Mouse (Mus musculus): ENCODE data around the gene Nlrc3. TPM values are rescaled to one million over a fixed set of nuclear protein-coding genes. Genes with fewer than 3 reads are reported as not detected.

The Nlrc3 gene
- polyA plus RNA-seq, 1 experiment from 2014 or later, result 1.9 TPM

DNA sequence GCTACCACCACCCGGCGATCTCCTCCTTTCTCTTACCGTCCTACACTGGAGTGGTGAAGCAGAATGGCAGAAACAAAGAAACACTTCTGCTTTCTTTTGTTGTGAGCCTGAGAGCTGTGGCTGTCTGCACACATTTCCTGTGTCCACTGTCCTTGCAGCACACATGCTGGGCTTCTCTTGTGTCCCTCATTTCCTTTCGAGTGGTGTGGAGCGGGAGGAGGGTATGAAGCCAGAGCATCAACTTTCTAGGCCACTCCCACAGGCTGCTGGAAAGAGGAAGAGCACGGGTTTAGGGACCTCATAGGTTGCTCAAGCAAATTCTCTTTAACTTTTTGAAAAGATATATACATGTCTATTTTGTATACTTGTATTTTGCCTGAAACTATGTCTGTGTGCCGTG lies 47.3 kb downstream of the Nlrc3 start:
- Histone ChIP-seq H3K27ac (replicated peaks in 1 of 2; ENCODE audit: control insufficient read depth in 1 of 2, insufficient read depth in 1 of 2, low read depth in 2 of 2, low read length in 2 of 2) (no peak overlapping the region), H3K9me3 (ENCODE audit: control insufficient read depth, low read length) (no peaks in the 10 kb centered on the region), H3K9ac (ENCODE audit: low read length) (no peak overlapping the region), H3K36me3 (ENCODE audit: control insufficient read depth, insufficient read depth, low read length) (peaks cover 64% of the 10 kb centered on the region), H3K4me2 (ENCODE audit: low read length) (no peak overlapping the region), H3K4me1 (ENCODE audit: control insufficient read depth in 2 of 2, insufficient read depth in 2 of 2, low read length in 2 of 2) (no peaks in the 10 kb centered on the region), H3K27me3 (ENCODE audit: control insufficient read depth, insufficient read depth, low read length) (no peaks in the 10 kb centered on the region), H3K4me3 (ENCODE audit: control insufficient read depth in 1 of 2, insufficient read depth in 1 of 2, low read depth in 1 of 2, low read length in 2 of 2) (no peak overlapping the region)
- ATAC-seq (ENCODE audit: insufficient number of reproducible peaks, insufficient read depth, low FRiP score, low read depth), result no peak
- 70% methylated on average over 7 of the region's 7 CpGs for WGBS

DNA sequence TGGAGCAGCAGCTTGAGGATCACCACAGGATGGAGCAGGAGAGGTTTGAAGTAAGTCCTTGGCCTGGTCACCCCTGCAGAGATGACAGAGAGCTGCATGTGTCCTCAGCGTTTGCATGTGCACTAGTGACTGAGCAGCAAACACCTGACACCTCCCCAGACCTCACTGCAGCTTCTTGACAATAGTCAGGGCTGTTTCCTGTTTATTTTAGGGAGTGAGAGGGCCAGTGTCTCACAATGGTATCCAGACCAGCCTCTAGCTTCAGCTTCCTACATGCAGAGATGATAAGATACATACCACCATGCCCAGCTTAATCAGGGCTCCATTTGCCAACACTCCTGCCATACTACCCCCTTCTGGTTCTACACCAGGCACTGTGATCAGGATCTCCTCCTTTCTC lies 47.9 kb downstream of the Nlrc3 start:
- Histone ChIP-seq H3K9me3 (ENCODE audit: control insufficient read depth, low read length) (no peaks in the 10 kb centered on the region), H3K4me1 (ENCODE audit: control insufficient read depth in 2 of 2, insufficient read depth in 2 of 2, low read length in 2 of 2) (no peaks in the 10 kb centered on the region), H3K36me3 (ENCODE audit: control insufficient read depth, insufficient read depth, low read length) (peaks cover 64% of the 10 kb centered on the region), H3K4me2 (ENCODE audit: low read length) (no peak overlapping the region), H3K9ac (ENCODE audit: low read length) (no peak overlapping the region), H3K4me3 (ENCODE audit: control insufficient read depth in 1 of 2, insufficient read depth in 1 of 2, low read depth in 1 of 2, low read length in 2 of 2) (no peak overlapping the region), H3K27ac (replicated peaks in 1 of 2; ENCODE audit: control insufficient read depth in 1 of 2, insufficient read depth in 1 of 2, low read depth in 2 of 2, low read length in 2 of 2) (no peak overlapping the region), H3K27me3 (ENCODE audit: control insufficient read depth, insufficient read depth, low read length) (no peaks in the 10 kb centered on the region)
- no peak for ATAC-seq (ENCODE audit: insufficient number of reproducible peaks, insufficient read depth, low FRiP score, low read depth)
- WGBS, result 50% methylated on average over 1 of the region's 1 CpGs

GRCm38 (mm10) chr16:3923966-3924365 lies 52.5 kb downstream of the Nlrc3 start:
- Histone ChIP-seq H3K4me1 (ENCODE audit: control insufficient read depth in 2 of 2, insufficient read depth in 2 of 2, low read length in 2 of 2) (no peaks in the 10 kb centered on the region), H3K27ac (replicated peaks in 1 of 2; ENCODE audit: control insufficient read depth in 1 of 2, insufficient read depth in 1 of 2, low read depth in 2 of 2, low read length in 2 of 2) (no peak overlapping the region), H3K36me3 (ENCODE audit: control insufficient read depth, insufficient read depth, low read length) (peaks cover 69% of the 10 kb centered on the region), H3K9ac (ENCODE audit: low read length) (no peak overlapping the region), H3K9me3 (ENCODE audit: control insufficient read depth, low read length) (no peaks in the 10 kb centered on the region), H3K4me3 (ENCODE audit: control insufficient read depth in 1 of 2, insufficient read depth in 1 of 2, low read depth in 1 of 2, low read length in 2 of 2) (no peak overlapping the region), H3K27me3 (ENCODE audit: control insufficient read depth, insufficient read depth, low read length) (no peaks in the 10 kb centered on the region), H3K4me2 (ENCODE audit: low read length) (no peak overlapping the region)
- no peak for ATAC-seq (ENCODE audit: insufficient number of reproducible peaks, insufficient read depth, low FRiP score, low read depth)
- 82% methylated on average over 4 of the region's 4 CpGs for WGBS

DNA sequence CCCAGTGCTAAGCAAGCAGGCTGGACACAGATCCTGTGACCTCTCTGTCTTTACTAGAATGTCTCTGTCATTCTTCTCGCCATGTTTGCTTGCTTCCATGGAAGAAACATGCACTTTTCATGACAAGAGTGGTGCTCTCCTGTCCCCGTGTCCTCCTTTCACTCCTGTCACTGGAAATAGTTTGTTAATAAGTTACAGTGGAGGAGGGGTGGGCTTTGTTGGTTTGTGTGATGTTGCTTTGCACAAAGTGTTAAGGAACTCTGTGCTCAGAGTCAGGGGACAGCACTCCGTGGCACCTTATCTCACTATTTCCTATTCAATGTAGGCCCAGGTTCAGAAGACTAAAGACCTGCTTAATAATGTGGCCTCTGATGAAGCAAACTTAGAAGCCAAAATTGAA lies 52.9 kb downstream of the Nlrc3 start:
- H3K9ac ChIP-seq (ENCODE audit: low read length), result no peak overlapping the region
- H3K4me1 ChIP-seq (ENCODE audit: control insufficient read depth in 2 of 2, insufficient read depth in 2 of 2, low read length in 2 of 2), result no peaks in the 10 kb centered on the region
- H3K4me3 ChIP-seq (ENCODE audit: control insufficient read depth in 1 of 2, insufficient read depth in 1 of 2, low read depth in 1 of 2, low read length in 2 of 2), result no peak overlapping the region
- H3K9me3 ChIP-seq (ENCODE audit: control insufficient read depth, low read length), result no peaks in the 10 kb centered on the region
- H3K36me3 ChIP-seq (ENCODE audit: control insufficient read depth, insufficient read depth, low read length), result peaks cover 66% of the 10 kb centered on the region
- H3K27ac ChIP-seq (replicated peaks in 1 of 2; ENCODE audit: control insufficient read depth in 1 of 2, insufficient read depth in 1 of 2, low read depth in 2 of 2, low read length in 2 of 2), result no peak overlapping the region
- ATAC-seq (ENCODE audit: insufficient number of reproducible peaks, insufficient read depth, low FRiP score, low read depth), result no peak
- no peaks in the 10 kb centered on the region for H3K27me3 ChIP-seq (ENCODE audit: control insufficient read depth, insufficient read depth, low read length)
- no peak overlapping the region for H3K4me2 ChIP-seq (ENCODE audit: low read length)
- WGBS, result 87% methylated on average over 3 of the region's 3 CpGs

DNA sequence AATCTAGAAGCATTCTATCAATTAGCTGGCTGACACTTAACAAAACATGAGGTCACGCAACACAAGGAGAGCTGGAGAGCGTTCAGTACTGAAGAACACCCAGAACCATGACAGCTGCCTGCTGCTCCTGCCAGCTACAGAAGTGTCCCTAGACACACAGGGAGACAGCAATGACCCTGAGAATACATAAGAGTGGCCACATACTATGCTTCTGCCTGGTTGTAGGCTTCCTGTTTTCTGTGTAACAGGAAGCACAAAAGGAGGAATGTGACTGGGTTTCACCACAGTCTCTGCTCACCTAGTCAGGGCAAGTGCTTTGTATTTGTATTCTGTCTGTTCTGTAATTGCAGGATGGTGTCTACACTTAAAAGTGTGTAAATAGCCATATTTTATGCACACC lies 55.7 kb downstream of the Nlrc3 start:
- WGBS, result 85% methylated on average over 2 of the region's 2 CpGs
- H3K27ac ChIP-seq (replicated peaks in 1 of 2; ENCODE audit: control insufficient read depth in 1 of 2, insufficient read depth in 1 of 2, low read depth in 2 of 2, low read length in 2 of 2), result no peak overlapping the region
- H3K9me3 ChIP-seq (ENCODE audit: control insufficient read depth, low read length), result no peaks in the 10 kb centered on the region
- H3K4me1 ChIP-seq (ENCODE audit: control insufficient read depth in 2 of 2, insufficient read depth in 2 of 2, low read length in 2 of 2), result no peaks in the 10 kb centered on the region
- H3K4me2 ChIP-seq (ENCODE audit: low read length), result no peak overlapping the region
- no peaks in the 10 kb centered on the region for H3K27me3 ChIP-seq (ENCODE audit: control insufficient read depth, insufficient read depth, low read length)
- H3K9ac ChIP-seq (ENCODE audit: low read length), result no peak overlapping the region
- ATAC-seq (ENCODE audit: insufficient number of reproducible peaks, insufficient read depth, low FRiP score, low read depth), result no peak
- H3K36me3 ChIP-seq (ENCODE audit: control insufficient read depth, insufficient read depth, low read length), result peaks cover 58% of the 10 kb centered on the region
- no peak overlapping the region for H3K4me3 ChIP-seq (ENCODE audit: control insufficient read depth in 1 of 2, insufficient read depth in 1 of 2, low read depth in 1 of 2, low read length in 2 of 2)

- Histone ChIP-seq H3K27ac (replicated peaks in 1 of 2; ENCODE audit: control insufficient read depth in 1 of 2, insufficient read depth in 1 of 2, low read depth in 2 of 2, low read length in 2 of 2) (peak overlapping the region in 1 of 2 experiments; percentile 75; a peak in 1 of 4 replicates), H3K4me2 (ENCODE audit: low read length) (peak overlapping the region; percentile 88), H3K4me3 (ENCODE audit: control insufficient read depth in 1 of 2, insufficient read depth in 1 of 2, low read depth in 1 of 2, low read length in 2 of 2) (peak overlapping the region; percentile 66 to 69), H3K9ac (ENCODE audit: low read length) (peak overlapping the region; percentile 84), H3K9me3 (ENCODE audit: control insufficient read depth, low read length) (no peaks in the 10 kb centered on the region), H3K27me3 (ENCODE audit: control insufficient read depth, insufficient read depth, low read length) (no peaks in the 10 kb centered on the region), H3K4me1 (ENCODE audit: control insufficient read depth in 2 of 2, insufficient read depth in 2 of 2, low read length in 2 of 2) (peaks cover 0 to 5% of the 10 kb centered on the region in 2 experiments; a peak in 2 of 4 replicates), H3K36me3 (ENCODE audit: control insufficient read depth, insufficient read depth, low read length) (peaks cover 46% of the 10 kb centered on the region)
- no peak for ATAC-seq (ENCODE audit: insufficient number of reproducible peaks, insufficient read depth, low FRiP score, low read depth)
- 5% methylated on average over 20 of the region's 20 CpGs for WGBS
Observed at GRCm38 (mm10) chr16:3909118-3909517, 67.3 kb downstream of the Nlrc3 start.

DNA sequence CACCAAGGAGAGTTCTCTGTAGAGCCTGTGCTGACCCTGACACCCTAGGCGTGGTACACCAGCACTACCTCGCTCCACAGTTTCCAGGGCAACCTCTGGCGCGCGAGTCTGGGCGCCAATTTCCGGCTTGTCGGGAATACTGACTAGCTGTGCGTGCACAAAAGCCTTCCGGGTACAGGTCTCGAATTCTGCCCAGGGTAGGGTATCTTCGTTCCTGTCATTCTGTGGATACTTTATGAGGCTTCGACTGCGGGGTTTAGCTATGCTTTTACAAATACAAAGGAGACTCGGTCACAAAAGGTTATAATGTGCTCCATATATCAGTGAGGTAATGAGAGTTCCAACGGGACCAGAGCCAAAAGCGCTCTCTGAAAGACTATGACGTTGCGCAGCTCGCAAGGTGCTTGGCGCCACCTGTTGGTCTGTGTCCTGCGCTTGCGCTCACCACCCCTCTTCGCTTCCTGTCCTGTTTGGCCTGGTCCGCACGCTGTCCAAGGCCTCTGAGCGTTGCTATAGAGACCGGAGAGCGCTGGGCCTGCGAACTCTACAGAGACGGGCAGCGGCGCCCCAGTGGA lies 67.8 kb downstream of the Nlrc3 start, which contains the start of the genes 1700037C18Rik and Cluap1:
TSS of gene 1700037C18Rik (minus strand) at position 153 of the 575 bp plus-strand sequence.
TSS of gene Cluap1 (plus strand) at position 265 of the 575 bp plus-strand sequence.
- Histone ChIP-seq H3K27ac (replicated peaks in 1 of 2; ENCODE audit: control insufficient read depth in 1 of 2, insufficient read depth in 1 of 2, low read depth in 2 of 2, low read length in 2 of 2) (peak within 1 kb of the TSS; percentile 75 to 81), H3K9me3 (ENCODE audit: control insufficient read depth, low read length) (no peaks in the 10 kb centered on the region), H3K36me3 (ENCODE audit: control insufficient read depth, insufficient read depth, low read length) (peaks cover 46% of the 10 kb centered on the region), H3K27me3 (ENCODE audit: control insufficient read depth, insufficient read depth, low read length) (no peaks in the 10 kb centered on the region), H3K9ac (ENCODE audit: low read length) (peak within 1 kb of the TSS; percentile 84), H3K4me1 (ENCODE audit: control insufficient read depth in 2 of 2, insufficient read depth in 2 of 2, low read length in 2 of 2) (peaks cover 0 to 5% of the 10 kb centered on the region in 2 experiments; a peak in 2 of 4 replicates), H3K4me3 (ENCODE audit: control insufficient read depth in 1 of 2, insufficient read depth in 1 of 2, low read depth in 1 of 2, low read length in 2 of 2) (peak within 1 kb of the TSS; percentile 66 to 69), H3K4me2 (ENCODE audit: low read length) (peak within 1 kb of the TSS; percentile 88)
- peak; percentile 93 for ATAC-seq (ENCODE audit: insufficient number of reproducible peaks, insufficient read depth, low FRiP score, low read depth)
- WGBS, result under 1% methylated on average over 33 of the region's 33 CpGs

GRCm38 (mm10) chr16:3907471-3907870 lies 69.0 kb downstream of the Nlrc3 start:
- ATAC-seq (ENCODE audit: insufficient number of reproducible peaks, insufficient read depth, low FRiP score, low read depth), result no peak
- H3K9ac ChIP-seq (ENCODE audit: low read length), result no peak overlapping the region
- H3K4me1 ChIP-seq (ENCODE audit: control insufficient read depth in 2 of 2, insufficient read depth in 2 of 2, low read length in 2 of 2), result peaks cover 0 to 5% of the 10 kb centered on the region in 2 experiments; a peak in 2 of 4 replicates
- H3K27ac ChIP-seq (replicated peaks in 1 of 2; ENCODE audit: control insufficient read depth in 1 of 2, insufficient read depth in 1 of 2, low read depth in 2 of 2, low read length in 2 of 2), result no peak overlapping the region
- no peaks in the 10 kb centered on the region for H3K9me3 ChIP-seq (ENCODE audit: control insufficient read depth, low read length)
- H3K4me2 ChIP-seq (ENCODE audit: low read length), result no peak overlapping the region
- 59% methylated on average over 2 of the region's 2 CpGs for WGBS
- no peaks in the 10 kb centered on the region for H3K27me3 ChIP-seq (ENCODE audit: control insufficient read depth, insufficient read depth, low read length)
- H3K4me3 ChIP-seq (ENCODE audit: control insufficient read depth in 1 of 2, insufficient read depth in 1 of 2, low read depth in 1 of 2, low read length in 2 of 2), result no peak overlapping the region
- H3K36me3 ChIP-seq (ENCODE audit: control insufficient read depth, insufficient read depth, low read length), result peaks cover 48% of the 10 kb centered on the region

All from heart, embryonic 14.5 days (tissue).